Mouse (Mus musculus) layer of hippocampus, postnatal 36 days (tissue): ENCODE data around the gene Cyp4f39. TPM values are rescaled to one million over a fixed set of nuclear protein-coding genes. Genes with fewer than 3 reads are reported as not detected.
"Not testable (repeated sequence)": the region's sequence is repeated elsewhere in the genome, so short reads cannot be mapped to it uniquely, and the experiment has no call there.

Experiments used
- DNase-seq, 2 experiments: peaks; one replicate each; pipeline ENCODE4 v3.0.0; 2022
- total RNA-seq, 2 experiments: library from RNA; stranded (reverse); gene quantifications; 2 replicates each; pipeline ENCODE4 v1.2.3; 2021

Cyp4f39 gene
- total RNA-seq, 2 experiments from 2014 or later: not detected

GRCm38 (mm10) chr17:32532356-32532755, 79.8 kb downstream of the Cyp4f39 start:
- DNase-seq: not testable (repeated sequence)

GRCm38 (mm10) chr17:32534068-32534467, 81.5 kb downstream of the Cyp4f39 start:
- DNase-seq: no peak

GRCm38 (mm10) chr17:32536051-32536866, 83.7 kb downstream of the Cyp4f39 start, which contains the start of gene Cyp4f16:
Gene Cyp4f16, plus strand, starts transcription at chr17:32536558.
- peak; percentile 75 to 80 for DNase-seq

GRCm38 (mm10) chr17:32536867-32537250, 84.3 kb downstream of the Cyp4f39 start:
- DNase-seq: no peak

Other genes starting within 250 kb of the Cyp4f39 start
- gene Brd4, start 168.0 kb upstream of the Cyp4f39 start, total RNA-seq: 100 to 1,000 TPM; 107 to 127 TPM
- gene Akap8, start 131.5 kb upstream of the Cyp4f39 start, total RNA-seq: 100 to 1,000 TPM in 1 of 2 experiments, 10 to 100 TPM in 1; 89.0 to 107 TPM
- gene Akap8l, start 102.1 kb upstream of the Cyp4f39 start, total RNA-seq: 100 to 1,000 TPM; 203 to 228 TPM
- 10 to 100 TPM; 48.8 to 49.4 TPM for gene Wiz, start 63.3 kb upstream of the Cyp4f39 start, total RNA-seq
- gene Rasal3, start 49.1 kb upstream of the Cyp4f39 start, total RNA-seq: 1 to 10 TPM; 2.8 to 3.6 TPM
- gene Pglyrp2, start 28.6 kb upstream of the Cyp4f39 start, total RNA-seq: not detected
- 1 to 10 TPM; 4.6 to 5.0 TPM for gene Cyp4f17, start 53.3 kb downstream of the Cyp4f39 start, total RNA-seq
- gene Cyp4f16, start 83.8 kb downstream of the Cyp4f39 start, total RNA-seq: 1 to 10 TPM; 5.6 to 6.0 TPM
- not detected for gene Cyp4f37, start 168.6 kb downstream of the Cyp4f39 start, total RNA-seq
- not detected for gene Cyp4f40, start 206.2 kb downstream of the Cyp4f39 start, total RNA-seq
- 10 to 100 TPM; 16.7 to 20.8 TPM for gene Cyp4f15, start 232.9 kb downstream of the Cyp4f39 start, total RNA-seq